Mouse (Mus musculus) left cerebral cortex, postnatal 10 days (tissue): ENCODE measurements around the gene C4b. TPM values are rescaled to one million over a fixed set of nuclear protein-coding genes. Genes with fewer than 3 reads are reported as not detected.
A peak's percentile ranks its signal among the peaks of the same experiment; 100 is the strongest.
"Not testable (repeated sequence)": the region's sequence is repeated elsewhere in the genome, so short reads cannot be mapped to it uniquely, and the experiment has no call there.

Experiments used
- DNase-seq, 2 experiments: peaks; one replicate each; pipeline ENCODE4 v3.0.0; 2021 to 2022; ENCODE audit warnings: low spot score in 2 of 2, mixed read lengths in 1 of 2; ENCODE audit errors: extremely low spot score in 1 of 2
- intact Hi-C: fragments of 180-260 bp; cut with DNase I; formaldehyde crosslinking; loops from one replicate; pipeline ENCODE4 v1.15.1; 2025
- total RNA-seq, 2 experiments: library from RNA; stranded (reverse); gene quantifications; 2 replicates each; pipeline ENCODE4 v1.2.3; 2021

Gene C4b
- total RNA-seq, 2 experiments from 2014 or later, result 6.7 to 7.4 TPM

- not testable (repeated sequence) for DNase-seq
- intact Hi-C loops, result loop anchor here (5.0 kb wide), 1 partner anchor 62 kb away; no protein-coding TSS in a partner anchor
These were observed 29.3 kb downstream of the C4b start for GRCm38 (mm10) chr17:34714181-34714907.

GRCm38 (mm10) chr17:34712951-34713350 lies 30.7 kb downstream of the C4b start:
- peak; percentile 19 to 68 for DNase-seq
- intact Hi-C loops, result loop anchor here (5.0 kb wide), 1 partner anchor 61 kb away; no protein-coding TSS in a partner anchor

DNA sequence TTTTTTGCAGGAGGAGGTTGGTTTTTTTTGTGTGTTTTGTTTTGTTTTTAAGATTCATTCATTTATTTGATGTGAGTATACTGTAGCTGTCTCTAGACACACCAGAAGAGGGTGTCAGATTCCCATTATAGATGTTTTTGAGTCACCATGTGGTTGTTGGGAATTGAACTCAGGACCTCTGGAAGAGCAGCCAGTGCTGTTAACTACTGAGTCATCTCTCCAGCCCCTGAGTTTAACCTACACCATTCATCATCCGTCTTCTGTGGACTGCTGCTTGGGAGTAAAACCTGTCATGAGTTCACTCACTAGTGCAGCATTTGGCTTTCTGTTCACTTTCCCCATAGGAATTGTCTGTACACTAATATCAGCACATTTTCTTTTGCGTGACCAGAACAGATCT lies 37.2 kb downstream of the C4b start:
- intact Hi-C loops, DNase-seq: not testable (repeated sequence)

GRCm38 (mm10) chr17:34700671-34701071 lies 43.0 kb downstream of the C4b start:
- intact Hi-C loops, result no loop called here
- DNase-seq, result peak in 1 of 2 experiments; percentile 16

DNA sequence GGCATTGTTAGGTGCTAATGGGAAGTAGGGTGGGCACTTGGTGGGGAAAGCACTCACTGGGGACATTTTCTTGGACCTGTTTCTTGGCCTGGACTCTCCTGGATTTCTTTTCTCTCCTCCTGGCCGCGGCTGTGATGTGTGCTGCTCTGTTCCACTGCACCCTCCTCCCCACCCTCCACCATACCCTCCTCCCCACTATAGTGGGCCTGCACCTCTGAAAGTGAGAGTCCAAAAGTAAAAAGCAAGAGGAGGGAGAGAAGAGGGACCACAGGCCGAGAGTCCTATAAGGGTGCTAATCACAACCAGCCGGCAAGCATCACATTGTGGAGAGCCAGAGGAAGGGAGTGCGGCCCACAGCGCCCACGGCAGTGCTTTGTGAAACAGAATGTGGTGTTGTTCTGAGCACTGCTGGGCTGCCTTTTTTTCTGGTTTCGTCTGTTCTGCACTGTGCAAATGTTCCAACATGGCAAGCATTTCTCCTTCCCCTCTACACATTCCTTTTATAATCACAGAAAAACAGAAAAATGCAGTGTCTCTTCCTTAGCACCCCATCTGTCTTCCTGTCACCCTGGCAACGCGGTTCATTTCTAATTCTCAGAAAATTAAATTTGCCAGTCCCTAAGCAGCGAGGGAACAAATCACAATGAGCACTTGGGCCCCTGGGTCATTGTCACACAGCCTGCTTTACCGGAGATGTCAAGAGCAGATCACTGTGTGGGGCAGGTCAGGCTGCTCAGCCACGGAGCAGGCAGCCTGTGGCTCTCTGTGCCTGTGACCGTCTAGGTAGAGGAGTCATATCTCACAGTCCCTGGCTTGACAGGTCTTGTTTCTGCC lies 43.9 kb downstream of the C4b start:
- peak in 1 of 2 experiments; percentile 68 for DNase-seq
- intact Hi-C loops, result no loop called here

- intact Hi-C loops, result no loop called here
- peak in 1 of 2 experiments; percentile 71 for DNase-seq
These were observed 50.8 kb downstream of the C4b start for GRCm38 (mm10) chr17:34692906-34693305.

DNA sequence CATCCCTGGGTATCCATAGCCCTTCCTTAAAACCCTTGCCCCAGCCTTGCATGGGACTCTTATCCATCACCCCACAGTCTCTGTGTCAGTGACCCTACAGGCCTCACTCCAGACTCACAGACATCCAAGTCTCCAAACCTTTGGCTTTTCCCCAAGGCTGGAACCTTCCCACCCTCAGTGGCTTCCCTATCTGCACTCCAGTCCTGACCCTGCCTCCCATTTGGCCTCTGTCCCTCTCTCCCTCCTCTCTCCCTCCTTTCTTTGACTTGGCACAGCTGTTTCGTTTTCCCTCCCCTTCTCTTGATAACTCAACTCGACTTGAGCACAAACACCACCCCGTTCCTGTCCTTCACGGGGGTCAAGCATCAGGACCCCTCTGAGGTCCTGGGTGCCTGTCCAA lies 53.2 kb downstream of the C4b start:
- DNase-seq, result no peak
- intact Hi-C loops, result no loop called here

- no peak for DNase-seq
- intact Hi-C loops, result no loop called here
These were observed 54.8 kb downstream of the C4b start for GRCm38 (mm10) chr17:34688889-34689288.

- peak; percentile 27 to 76 for DNase-seq
- intact Hi-C loops, result no loop called here
These were observed 58.3 kb downstream of the C4b start for GRCm38 (mm10) chr17:34685120-34686110.

DNA sequence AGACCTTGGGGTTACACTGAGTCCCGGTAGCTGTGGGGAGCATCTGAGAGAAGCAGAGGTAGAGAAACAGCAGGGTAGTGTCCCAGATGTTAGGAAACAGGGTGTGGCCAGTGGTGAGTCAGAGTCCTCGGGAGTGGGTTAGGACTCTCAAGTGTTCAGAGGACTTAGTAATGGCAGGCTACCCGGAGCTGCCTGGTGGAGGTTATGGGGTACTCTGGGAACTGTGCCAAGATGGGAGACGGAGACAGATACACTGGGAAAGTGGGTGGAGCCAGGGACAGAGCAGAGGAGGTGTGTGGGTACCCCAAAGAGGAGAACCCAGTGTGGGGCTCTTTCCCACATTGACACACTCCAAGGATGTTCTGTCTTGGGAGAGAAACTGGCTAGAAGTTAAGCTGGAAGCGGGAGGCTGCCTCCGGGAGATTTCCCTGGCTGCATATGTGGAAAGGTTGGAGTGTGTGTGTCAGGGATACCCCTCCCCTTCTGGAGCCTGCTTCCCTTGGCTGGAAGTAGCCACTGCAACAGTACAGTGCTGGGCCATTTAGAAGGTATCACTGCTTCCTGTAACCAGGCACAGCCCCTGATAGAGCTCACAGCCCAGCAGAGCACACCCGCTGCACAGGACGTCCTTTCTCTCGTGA lies 59.3 kb downstream of the C4b start:
- DNase-seq, result no peak
- intact Hi-C loops, result no loop called here

DNA sequence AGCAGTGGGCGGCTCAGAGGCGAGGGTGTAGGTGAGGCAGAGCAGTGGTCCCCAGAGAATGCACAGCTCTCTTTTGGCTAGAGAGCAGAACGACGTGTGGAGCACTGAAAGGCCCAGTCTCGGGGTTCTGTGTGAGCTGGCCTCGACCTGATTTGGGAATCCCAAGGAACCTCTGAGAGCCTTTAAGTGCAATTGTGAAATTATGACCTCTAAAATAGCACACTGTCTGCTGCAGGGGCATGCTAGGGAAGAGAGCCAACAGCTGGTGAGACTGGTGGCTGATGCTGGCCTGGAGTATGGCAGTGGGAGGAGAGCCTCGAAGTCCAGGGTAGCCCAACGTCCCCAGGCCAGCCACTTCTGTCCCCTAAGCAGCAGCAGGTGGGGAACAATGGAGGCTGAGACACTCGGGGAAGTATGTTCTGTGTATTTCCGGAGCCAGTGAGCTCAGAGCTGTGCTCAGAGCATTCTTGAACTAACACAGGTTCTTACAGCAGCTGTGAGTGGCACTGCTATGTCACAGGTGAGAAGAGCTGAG lies 59.9 kb downstream of the C4b start:
- intact Hi-C loops, result no loop called here

GRCm38 (mm10) chr17:34683179-34683578 lies 60.5 kb downstream of the C4b start:
- no peak for DNase-seq
- intact Hi-C loops, result no loop called here

More for the DNA sequence above, 59.9 kb downstream of the C4b start:
- DNase-seq, result no peak

DNA sequence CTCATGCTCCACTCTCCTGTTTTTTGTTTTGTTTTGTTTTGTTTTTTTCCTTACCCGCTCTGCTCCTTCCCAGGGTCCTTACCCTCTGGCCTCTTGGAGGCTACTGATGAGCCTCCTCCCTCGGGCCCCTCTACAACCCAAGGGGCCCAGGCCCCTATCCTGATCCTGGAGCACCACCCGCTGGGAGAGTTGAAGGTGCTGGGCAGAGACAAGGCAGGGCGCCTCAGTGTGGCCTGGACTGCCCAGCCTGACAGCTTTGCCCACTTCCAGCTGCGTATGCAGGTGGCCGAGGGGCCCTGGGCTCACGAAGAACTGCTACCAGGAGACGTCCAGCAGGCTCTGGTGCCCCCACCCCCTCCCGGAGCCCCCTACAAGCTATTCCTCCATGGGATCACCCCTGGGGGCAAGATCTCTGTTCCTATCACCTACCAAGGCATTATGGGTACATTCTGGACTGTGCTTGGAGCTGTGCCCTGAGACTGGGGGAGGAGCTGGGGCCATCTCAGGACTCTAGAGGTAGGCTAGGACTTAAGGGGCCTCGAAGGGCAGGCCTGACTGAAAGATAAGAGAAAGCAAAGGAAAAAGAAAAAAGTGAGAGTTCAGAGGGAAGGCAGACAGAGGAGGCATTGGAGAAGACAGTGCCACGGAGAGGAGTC lies 61.7 kb downstream of the C4b start:
- intact Hi-C loops, result no loop called here
- no peak for DNase-seq

- no peak for DNase-seq
- intact Hi-C loops, result no loop called here
These were observed 62.5 kb downstream of the C4b start for GRCm38 (mm10) chr17:34681132-34681571.

GRCm38 (mm10) chr17:34680621-34681020 lies 63.1 kb downstream of the C4b start:
- no peak for DNase-seq
- intact Hi-C loops, result no loop called here

GRCm38 (mm10) chr17:34680191-34680590 lies 63.5 kb downstream of the C4b start:
- DNase-seq, result no peak
- intact Hi-C loops, result no loop called here
